Mouse (Mus musculus) gastrocnemius, postnatal 4 days (tissue): ENCODE measurements around the gene Rab5if. TPM values are rescaled to one million over a fixed set of nuclear protein-coding genes. Genes with fewer than 3 reads are reported as not detected.
"Not testable (repeated sequence)": the region's sequence is repeated elsewhere in the genome, so short reads cannot be mapped to it uniquely, and the experiment has no call there.

Experiments
- DNase-seq, 2 experiments: peaks; one replicate each; pipeline ENCODE4 v3.0.0; 2021 to 2022; ENCODE audit warnings: low spot score in 2 of 2, mixed read lengths in 2 of 2
- total RNA-seq, 2 experiments: library from RNA; stranded (reverse); gene quantifications; 2 replicates each; pipeline ENCODE4 v1.2.3; 2021

The Rab5if gene
- total RNA-seq, 2 experiments from 2014 or later = 70.6 to 75.5 TPM

- no peak for DNase-seq
Measured at GRCm38 (mm10) chr2:156886084-156886631, 23.2 kb downstream of the Rab5if start.

- no peak for DNase-seq
Measured at GRCm38 (mm10) chr2:156887017-156887416, 24.1 kb downstream of the Rab5if start, which contains the start of gene Sla2. Sla2 (minus strand) TSS chr2:156887192.

- DNase-seq = no peak
Measured at GRCm38 (mm10) chr2:156888490-156888889, 25.6 kb downstream of the Rab5if start.

GRCm38 (mm10) chr2:156892240-156892639 lies 29.3 kb downstream of the Rab5if start:
- no peak for DNase-seq

- no peak for DNase-seq
Measured at GRCm38 (mm10) chr2:156892821-156893220, 29.9 kb downstream of the Rab5if start.

GRCm38 (mm10) chr2:156894496-156895265 lies 31.8 kb downstream of the Rab5if start:
- DNase-seq = no peak

- no peak for DNase-seq
Measured at GRCm38 (mm10) chr2:156896384-156896914, 33.5 kb downstream of the Rab5if start.

GRCm38 (mm10) chr2:156897034-156897433 lies 34.1 kb downstream of the Rab5if start:
- DNase-seq = no peak

GRCm38 (mm10) chr2:156898374-156898773 lies 35.4 kb downstream of the Rab5if start:
- DNase-seq = no peak

- DNase-seq = no peak
Measured at GRCm38 (mm10) chr2:156899184-156899583, 36.3 kb downstream of the Rab5if start.

GRCm38 (mm10) chr2:156901344-156901743 lies 38.4 kb downstream of the Rab5if start:
- no peak for DNase-seq

GRCm38 (mm10) chr2:156901883-156902282 lies 39.0 kb downstream of the Rab5if start:
- no peak for DNase-seq

- not testable (repeated sequence) for DNase-seq
Measured at GRCm38 (mm10) chr2:156902411-156902810, 39.5 kb downstream of the Rab5if start.

- DNase-seq = no peak
Measured at GRCm38 (mm10) chr2:156903367-156903766, 40.4 kb downstream of the Rab5if start.

GRCm38 (mm10) chr2:156904976-156905717 lies 42.2 kb downstream of the Rab5if start:
- peak; percentile 36 to 65 for DNase-seq

- not testable (repeated sequence) for DNase-seq
Measured at GRCm38 (mm10) chr2:156905931-156906330, 43.0 kb downstream of the Rab5if start.

- DNase-seq = no peak
Measured at GRCm38 (mm10) chr2:156913191-156913590, 50.3 kb downstream of the Rab5if start.

GRCm38 (mm10) chr2:156915559-156915958 lies 52.6 kb downstream of the Rab5if start:
- no peak for DNase-seq

GRCm38 (mm10) chr2:156916419-156917125 lies 53.6 kb downstream of the Rab5if start:
- no peak for DNase-seq

- no peak for DNase-seq
Measured at GRCm38 (mm10) chr2:156918562-156918961, 55.6 kb downstream of the Rab5if start.

GRCm38 (mm10) chr2:156919191-156919590 lies 56.3 kb downstream of the Rab5if start:
- DNase-seq = not testable (repeated sequence)
